Mouse (Mus musculus) brain, embryonic 14.5 days (tissue): ENCODE results near the gene Hist1h2be.
"Not testable (repeated sequence)": the region's sequence is repeated elsewhere in the genome, so short reads cannot be mapped to it uniquely, and the experiment has no call there.

Experiments used
- CTCF ChIP-seq: fragments of 200-500 bp; IDR thresholded peaks from 2 replicates; pipeline ENCODE4 v1.5.1; 2012; ENCODE audit warnings: inconsistent platforms, mild to moderate bottlenecking, moderate library complexity, borderline replicate concordance; ENCODE audit not compliant: insufficient read depth, insufficient read length; ENCODE audit errors: extremely low read depth
- POLR2A ChIP-seq: fragments of 200-500 bp; IDR thresholded peaks from 2 replicates; pipeline ENCODE4 v1.6.1; 2012; ENCODE audit warnings: mild to moderate bottlenecking, inconsistent platforms, borderline replicate concordance; ENCODE audit not compliant: poor library complexity, insufficient read depth, insufficient read length, severe bottlenecking; ENCODE audit errors: extremely low read depth

GRCm38 (mm10) chr13:23571504-23572217, 49.3 kb downstream of the Hist1h2be start:
- TF ChIP-seq CTCF, POLR2A: not testable (repeated sequence)
